Mouse (Mus musculus) embryo, embryonic 10.5 days (tissue): Measurements from ENCODE around the gene Mbtps2.

Source experiments
- DNase-seq: peaks from one replicate; pipeline ENCODE4 v3.0.0-alpha.2; 2015; ENCODE audit warnings: low spot score

Mbtps2 gene

GRCm38 (mm10) chrX:157501871-157502270 lies 96.6 kb downstream of the Mbtps2 start:
- DNase-seq: no peak

GRCm38 (mm10) chrX:157500004-157500403 lies 98.5 kb downstream of the Mbtps2 start:
- DNase-seq: no peak

- no peak for DNase-seq
Observed at GRCm38 (mm10) chrX:157493159-157493558, 105.4 kb downstream of the Mbtps2 start.

GRCm38 (mm10) chrX:157491944-157492726 lies 106.4 kb downstream of the Mbtps2 start, which contains the start of gene Sms:
Sms (minus strand) TSS chrX:157492287.
- DNase-seq: peak; percentile 79

GRCm38 (mm10) chrX:157491145-157491935 lies 107.2 kb downstream of the Mbtps2 start:
- peak; percentile 37 for DNase-seq

GRCm38 (mm10) chrX:157490769-157491144 lies 107.8 kb downstream of the Mbtps2 start:
- peak; percentile 45 for DNase-seq

GRCm38 (mm10) chrX:157489871-157490721 lies 108.4 kb downstream of the Mbtps2 start:
- peak; percentile 25 for DNase-seq

GRCm38 (mm10) chrX:157488831-157489230 lies 109.7 kb downstream of the Mbtps2 start:
- DNase-seq: no peak

GRCm38 (mm10) chrX:157486765-157487164 lies 111.8 kb downstream of the Mbtps2 start:
- DNase-seq: peak; percentile 48
